In genomic region chr9:120501191-120501902, GRCm38 (mm10) we compare ENCODE assay signal across 11 mouse cellular contexts. TPM values are rescaled to one million over a fixed set of nuclear protein-coding genes. Genes with fewer than 3 reads are reported as not detected.
A peak's percentile ranks its signal among the peaks of the same experiment; 100 is the strongest.
DNase-seq lines count a peak whose midpoint lies in the region; ATAC-seq and TF ChIP-seq lines count a peak whose summit lies in the region.
"Had no signal": no experiment of that assay in that cellular context is flagged by ENCODE, and none has a peak within 500 bp of the region (broad histone marks: within the 10 kb centered on the region; RNA-seq: fewer than 3 reads in every experiment).

No protein-coding gene starts in this region.

- H3K9me3 ChIP-seq in kidney, embryonic 14.5 days (ENCODE audit: control insufficient read depth, low read length), result no peaks in the 10 kb centered on the region
- H3K9me3 ChIP-seq in E14TG2a.4 (ENCODE audit: low read length), result peaks cover 16% of the 10 kb centered on the region
- H3K9me3 ChIP-seq: neural tube, embryonic 13.5 days had no signal

- no peak for DNase-seq in kidney, postnatal 25 days
- peak; percentile 57 for DNase-seq in 3T3-L1 (ENCODE audit: low read depth, low spot score)
- no peak for DNase-seq in right cerebral cortex, adult 2 months (ENCODE audit: low spot score in 2 of 2)
- no peak for DNase-seq in left cerebral cortex, adult 11 months (ENCODE audit: low spot score)
- no peak for DNase-seq in layer of hippocampus, adult 8-10 months (ENCODE audit: low spot score in 2 of 2)

- H3K27ac ChIP-seq in kidney, embryonic 14.5 days (ENCODE audit: low read depth, low read length), result no peak overlapping the region
- H3K27ac ChIP-seq: limb, embryonic 12.5 days; neural tube, embryonic 13.5 days had no signal

- no peak overlapping the region for H3K9ac ChIP-seq in kidney, embryonic 14.5 days (ENCODE audit: low read depth, low read length)
- H3K9ac ChIP-seq: neural tube, embryonic 13.5 days had no signal

- WGBS in kidney, embryonic 14.5 days, result 44% methylated on average over 10 of the region's 10 CpGs

- peak; percentile 91 for TF ChIP-seq CTCF in E14TG2a.4 (conservative IDR thresholded peaks at IDR 0.05; ENCODE audit: low read length)

- H3K27me3 ChIP-seq in kidney, embryonic 14.5 days (ENCODE audit: control insufficient read depth, insufficient read depth, low read length), result no peaks in the 10 kb centered on the region
- H3K27me3 ChIP-seq in E14TG2a.4 (ENCODE audit: insufficient read depth, low read length), result peaks cover 4% of the 10 kb centered on the region
- H3K27me3 ChIP-seq: limb, embryonic 12.5 days; neural tube, embryonic 13.5 days had no signal

- H3K4me2 ChIP-seq in kidney, embryonic 14.5 days (replicated peaks; ENCODE audit: low read depth, low read length), result no peak overlapping the region
- H3K4me2 ChIP-seq: limb, embryonic 12.5 days; neural tube, embryonic 13.5 days had no signal

- H3K36me3 ChIP-seq in kidney, embryonic 14.5 days (ENCODE audit: control insufficient read depth, insufficient read depth, low read length), result no peaks in the 10 kb centered on the region
- peaks cover 3% of the 10 kb centered on the region for H3K36me3 ChIP-seq in E14TG2a.4 (ENCODE audit: insufficient read depth, low read length)

- ATAC-seq in kidney, embryonic 14.5 days (ENCODE audit: low FRiP score, low TSS enrichment), result peak; percentile 50
- 0 out of 2 replicates have a peak, but pooled peaks have one; percentile 13 for ATAC-seq in erythroblast, adult 5-6 weeks (replicated peaks; ENCODE audit: low FRiP score, poor library complexity, severe bottlenecking)

- H3K4me1 ChIP-seq in kidney, embryonic 14.5 days (ENCODE audit: control insufficient read depth, insufficient read depth, low read length), result no peaks in the 10 kb centered on the region
- no peaks in the 10 kb centered on the region; the same call in 1 of the 2 replicates for H3K4me1 ChIP-seq in E14TG2a.4 (replicated peaks; ENCODE audit: low read depth, low read length)
- H3K4me1 ChIP-seq: limb, embryonic 12.5 days had no signal

- no peak overlapping the region for H3K4me3 ChIP-seq in kidney, embryonic 14.5 days (ENCODE audit: low read length)
- no peak overlapping the region for H3K4me3 ChIP-seq in E14TG2a.4 (replicated peaks; ENCODE audit: low read length)
- H3K4me3 ChIP-seq: limb, embryonic 12.5 days; neural tube, embryonic 13.5 days had no signal

RNA-seq across cellular contexts. Expression of gene Eif1b, which starts 9.3 kb away (rescaled TPM):
- polyA plus RNA-seq in kidney, embryonic 14.5 days (2014; fragmentation: Nextera tagmentation; extraction: Ambion mirVana), result 160 and 173 TPM in 2 replicates
- 23.6 and 24.2 TPM in 2 replicates for total RNA-seq in erythroblast, adult 5-6 weeks (2015; ENCODE audit: low replicate concordance)
- 17.6 and 31.2 TPM in 2 replicates for total RNA-seq in erythroblast, adult 5-6 weeks (2017; ENCODE audit: low replicate concordance)
- 100 to 1,000 TPM; 173 to 207 (median 189) TPM for total RNA-seq in layer of hippocampus, adult 8-10 months (2022)

RNA-seq across cellular contexts. Expression of gene Entpd3, which starts 38.3 kb away (rescaled TPM):
- polyA plus RNA-seq in kidney, embryonic 14.5 days (2014; fragmentation: Nextera tagmentation; extraction: Ambion mirVana), result 0.50 and 1.7 TPM in 2 replicates
- total RNA-seq in erythroblast, adult 5-6 weeks (2015; ENCODE audit: low replicate concordance), result 0.63 TPM in 1 of 2 replicates, not detected in the other
- total RNA-seq in erythroblast, adult 5-6 weeks (2017; ENCODE audit: low replicate concordance), result 0.17 TPM in 1 of 2 replicates, not detected in the other
- total RNA-seq in layer of hippocampus, adult 8-10 months (2022), result 1 to 10 TPM; 7.1 to 9.9 (median 8.4) TPM
- total RNA-seq: heart, postnatal 36 days had no signal

Comparison
In these comparisons a context has a peak if more than half of its experiments do, and no peak if none do; other contexts are left out.
1. RNA of gene Eif1b, which starts 9.3 kb away (total RNA-seq): 173 to 207 TPM in layer of hippocampus, adult 8-10 months; 17.6 to 31.2 TPM in erythroblast, adult 5-6 weeks; every median in the first group is over 4 times any median in the second.
2. RNA of gene Entpd3, which starts 38.3 kb away (total RNA-seq): 7.1 to 9.9 TPM in layer of hippocampus, adult 8-10 months; 0.17 to 0.63 TPM in erythroblast, adult 5-6 weeks; every median in the first group is over 4 times any median in the second.